Mouse (Mus musculus) kidney, adult 2 months (tissue): ENCODE results near the gene Slc28a2. TPM values are rescaled to one million over a fixed set of nuclear protein-coding genes. Genes with fewer than 3 reads are reported as not detected.
"Not testable (repeated sequence)": the region's sequence is repeated elsewhere in the genome, so short reads cannot be mapped to it uniquely, and the experiment has no call there.

ENCODE experiments used
- DNase-seq: peaks from one replicate; pipeline ENCODE4 v3.0.0; 2021
- H3K27ac ChIP-seq: fragments of 200-500 bp; 2 replicates; pipeline ENCODE4 v1.5.1; 2012; ENCODE audit warnings: low read depth, low read length, control low read depth, inconsistent platforms; ENCODE audit not compliant: insufficient read depth
- H3K27me3 ChIP-seq: fragments of 200-500 bp; replicated peaks from 2 replicates; pipeline ENCODE4 v1.6.1; 2012; ENCODE audit warnings: mild to moderate bottlenecking, moderate library complexity, low read length, inconsistent platforms; ENCODE audit not compliant: control insufficient read depth, insufficient read depth
- H3K36me3 ChIP-seq: fragments of 200-500 bp; 2 replicates; pipeline ENCODE4 v1.6.1; 2012; ENCODE audit warnings: mild to moderate bottlenecking, moderate library complexity, low read length, inconsistent platforms; ENCODE audit not compliant: control insufficient read depth, insufficient read depth
- H3K4me1 ChIP-seq: fragments of 200-500 bp; 2 replicates; pipeline ENCODE4 v1.6.1; 2011; ENCODE audit warnings: low read length; ENCODE audit not compliant: control insufficient read depth, insufficient read depth
- H3K4me3 ChIP-seq: fragments of 200-500 bp; 2 replicates; pipeline ENCODE4 v1.5.1; 2011; ENCODE audit warnings: mild to moderate bottlenecking, low read depth, low read length, control low read depth; ENCODE audit not compliant: insufficient read depth
- CTCF ChIP-seq: fragments of 200-500 bp; conservative IDR thresholded peaks from 2 replicates; pipeline ENCODE4 v1.5.1; 2011; ENCODE audit warnings: low read depth, mild to moderate bottlenecking, control low read depth, low read length, moderate library complexity, mixed read lengths; ENCODE audit not compliant: insufficient read depth, insufficient read length
- POLR2A ChIP-seq: fragments of 200-500 bp; IDR thresholded peaks from one replicate; pipeline ENCODE4 v1.6.1; 2011; ENCODE audit warnings: low read depth, low read length, control low read depth
- WGBS: fragments of 180-500 bp; shearing (Covaris S2); methylation state at CpG from one replicate; pipeline ENCODE4 v1.1.7; 2018; 5-methylcytosine and 5-hydroxymethylcytosine counted together
- polyA plus RNA-seq: library from polyadenylated mRNA; depleted of rRNA; stranded (reverse); fragments of >200 nt; gene quantifications from 2 replicates; pipeline ENCODE4 v1.2.3, GENCODE M21; 2012

Slc28a2 gene
- polyA plus RNA-seq, 1 experiment = 2.0 TPM

DNA sequence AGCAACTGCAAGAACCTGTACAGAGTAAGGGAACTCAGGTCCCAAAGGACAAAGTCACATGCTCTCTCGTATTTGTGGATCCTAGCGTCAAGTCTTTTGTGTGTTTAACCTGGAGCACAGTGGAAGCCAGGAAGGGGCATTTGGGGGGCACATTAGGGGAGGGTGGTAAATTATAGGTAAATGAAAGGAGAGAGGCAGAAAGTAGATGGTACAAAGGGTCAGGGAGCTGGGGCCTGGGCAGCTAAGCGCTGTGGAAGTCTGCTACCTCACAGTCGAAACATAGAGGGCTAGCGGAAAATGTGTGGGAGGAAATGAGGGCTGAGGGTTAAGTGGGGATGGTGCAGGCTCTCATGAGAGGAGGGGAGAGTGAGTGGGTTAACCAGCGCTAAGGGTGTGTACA is 44.2 kb upstream of the Slc28a2 start:
- no peak for TF ChIP-seq CTCF
- TF ChIP-seq POLR2A = no peak
- Histone ChIP-seq H3K4me1 (peaks cover 3% of the 10 kb centered on the region), H3K27me3 (no peaks in the 10 kb centered on the region), H3K36me3 (no peaks in the 10 kb centered on the region), H3K4me3 (no peak overlapping the region), H3K27ac (no peak overlapping the region)
- WGBS = 75% methylated on average over 6 of the region's 6 CpGs
- DNase-seq = no peak

DNA sequence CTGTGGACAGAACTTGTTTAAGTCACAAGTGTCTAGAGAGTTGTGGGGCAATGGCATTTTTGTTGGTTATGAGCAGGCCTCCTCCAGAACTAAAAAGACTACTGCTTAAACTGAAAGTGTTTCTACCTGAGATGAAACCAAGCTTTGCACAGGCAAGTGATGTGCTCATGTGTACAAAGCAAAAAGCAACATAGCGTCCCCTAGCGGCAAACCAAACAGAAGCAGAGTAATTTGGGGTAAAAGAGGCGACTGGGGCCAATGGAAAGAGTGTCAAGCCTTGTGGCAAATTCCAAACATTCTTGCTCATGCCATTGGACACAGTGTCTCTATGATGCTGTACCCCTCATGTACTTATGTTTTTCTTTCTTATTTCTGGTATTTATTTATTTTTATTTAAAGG is 41.2 kb upstream of the Slc28a2 start:
- H3K27ac ChIP-seq = no peak overlapping the region
- TF ChIP-seq POLR2A = no peak
- no peak for TF ChIP-seq CTCF
- no peaks in the 10 kb centered on the region for H3K27me3 ChIP-seq
- H3K36me3 ChIP-seq = no peaks in the 10 kb centered on the region
- H3K4me1 ChIP-seq = peaks cover 3% of the 10 kb centered on the region; the same call in 1 of the 2 replicates
- 54% methylated on average over 3 of the region's 3 CpGs for WGBS
- H3K4me3 ChIP-seq = no peak overlapping the region
- no peak for DNase-seq

DNA sequence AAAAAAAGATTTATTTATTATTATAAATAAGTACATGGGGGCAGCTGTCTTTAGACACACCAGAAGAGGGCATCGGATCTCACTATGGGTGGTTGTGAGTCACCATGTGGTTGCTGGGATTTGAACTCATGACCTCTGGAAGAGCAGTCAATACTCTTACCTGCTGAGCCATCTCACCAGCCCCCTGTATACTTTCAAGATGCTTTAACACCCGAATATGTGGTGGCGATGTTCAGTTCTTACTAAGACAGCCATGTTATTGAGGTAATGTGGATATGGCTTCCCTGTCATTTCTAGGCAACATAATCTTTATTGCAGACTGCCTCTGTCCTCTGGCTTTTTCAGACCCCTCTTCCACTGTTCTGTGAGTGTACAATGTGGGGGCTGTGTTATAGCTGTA is 39.1 kb upstream of the Slc28a2 start:
- not testable (repeated sequence) for H3K4me1 ChIP-seq, H3K27ac ChIP-seq, H3K36me3 ChIP-seq, H3K4me3 ChIP-seq, H3K27me3 ChIP-seq, DNase-seq
- 93% methylated on average over 3 of the region's 3 CpGs for WGBS

DNA sequence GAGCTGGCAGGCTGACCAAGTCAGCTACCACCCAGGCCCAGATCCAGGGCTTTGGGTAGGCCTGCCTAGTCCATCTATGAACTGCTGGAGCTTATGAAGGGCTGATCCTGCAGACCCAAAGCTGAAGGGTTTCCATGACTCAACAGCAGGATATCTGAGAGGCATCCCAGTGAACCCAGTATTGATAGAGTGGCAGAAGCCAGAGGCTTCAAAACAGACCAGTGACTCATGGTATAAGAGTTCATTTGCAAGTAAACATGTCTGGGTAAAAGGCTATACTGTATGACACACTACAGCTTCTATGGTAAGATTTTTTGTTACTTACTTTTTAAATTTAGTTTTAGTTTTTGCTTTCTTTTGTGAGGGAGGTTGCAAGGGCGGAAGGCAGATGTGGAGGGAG is 30.1 kb upstream of the Slc28a2 start:
- DNase-seq = no peak
- H3K4me1 ChIP-seq = no peaks in the 10 kb centered on the region
- 91% methylated on average over 1 of the region's 1 CpGs for WGBS
- no peak overlapping the region for H3K27ac ChIP-seq
- no peaks in the 10 kb centered on the region for H3K27me3 ChIP-seq
- no peaks in the 10 kb centered on the region for H3K36me3 ChIP-seq
- H3K4me3 ChIP-seq = no peak overlapping the region
- TF ChIP-seq POLR2A (no peak), CTCF (no peak)

DNA sequence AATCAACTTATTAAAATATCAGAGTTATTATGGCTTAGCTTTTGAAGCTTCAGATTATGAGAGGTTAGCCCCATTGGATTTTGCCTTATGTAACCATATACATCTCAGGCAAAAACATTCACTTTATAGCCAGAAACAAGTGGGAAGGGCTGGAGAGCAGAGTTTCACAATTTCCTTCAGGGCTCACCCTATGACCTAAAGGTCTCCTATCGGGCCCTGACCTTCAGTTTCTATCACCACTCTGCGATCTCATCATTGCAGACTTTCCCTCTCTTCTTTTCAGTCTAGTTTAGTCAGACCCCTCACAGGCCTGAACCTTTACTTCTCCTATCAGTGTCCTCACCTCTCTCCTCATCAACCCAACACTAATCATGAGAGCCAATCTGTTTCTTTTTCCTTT is 18.7 kb upstream of the Slc28a2 start:
- Histone ChIP-seq H3K27me3 (no peaks in the 10 kb centered on the region), H3K36me3 (no peaks in the 10 kb centered on the region), H3K4me1 (no peaks in the 10 kb centered on the region), H3K4me3 (no peak overlapping the region), H3K27ac (no peak overlapping the region)
- no peak for TF ChIP-seq CTCF
- TF ChIP-seq POLR2A = no peak
- 88% methylated on average over 2 of the region's 2 CpGs for WGBS
- no peak for DNase-seq

DNA sequence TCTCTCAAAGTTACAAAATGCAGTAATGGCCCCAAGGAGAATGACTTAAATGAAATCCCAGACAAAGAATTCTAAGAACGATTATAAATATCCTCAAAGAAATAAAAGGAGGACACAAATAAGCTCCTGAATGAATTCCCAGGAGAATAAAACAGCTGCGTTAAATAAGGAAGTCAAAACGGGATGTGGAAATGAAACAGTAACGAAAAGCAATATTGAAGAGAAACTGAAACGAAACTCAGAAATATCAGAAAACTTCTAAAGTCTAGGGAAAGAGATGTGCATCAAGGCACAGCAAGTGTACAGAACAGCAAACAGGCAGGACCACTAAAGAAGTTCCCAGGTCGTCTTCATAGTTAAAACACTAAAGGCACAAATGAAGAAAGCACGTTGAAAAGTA is 17.3 kb upstream of the Slc28a2 start:
- TF ChIP-seq POLR2A = no peak
- TF ChIP-seq CTCF = no peak
- WGBS = 61% methylated on average over 7 of the region's 7 CpGs
- H3K4me3 ChIP-seq = no peak overlapping the region

DNA sequence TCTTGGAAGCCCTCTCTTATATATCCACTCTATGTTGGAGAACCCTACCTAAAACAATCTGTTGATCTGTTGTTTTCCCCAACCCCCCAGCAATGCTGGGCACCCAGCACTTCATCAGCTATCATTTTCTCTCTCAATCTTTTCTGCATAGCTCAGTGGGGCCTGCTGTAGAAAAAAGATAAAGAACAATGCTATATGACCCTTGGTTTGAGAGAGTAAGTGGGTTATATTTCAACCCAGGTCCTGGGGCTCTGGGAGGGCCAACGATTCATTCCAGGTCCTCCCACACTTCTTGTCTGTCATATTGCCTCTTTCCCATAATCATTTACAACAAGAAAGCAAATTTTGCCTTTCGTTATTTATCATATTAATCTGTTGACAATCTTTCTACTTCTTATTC is 368 bp downstream of the Slc28a2 start:
- WGBS = 54% methylated on average over 2 of the region's 2 CpGs
- not testable (repeated sequence) for H3K27me3 ChIP-seq, H3K4me3 ChIP-seq, H3K4me1 ChIP-seq, DNase-seq, H3K27ac ChIP-seq, H3K36me3 ChIP-seq

More for the DNA sequence above, 17.3 kb upstream of the Slc28a2 start:
- H3K4me1 ChIP-seq = no peaks in the 10 kb centered on the region
- no peaks in the 10 kb centered on the region for H3K27me3 ChIP-seq
- H3K36me3 ChIP-seq = no peaks in the 10 kb centered on the region
- H3K27ac ChIP-seq = no peak overlapping the region
- no peak for DNase-seq

DNA sequence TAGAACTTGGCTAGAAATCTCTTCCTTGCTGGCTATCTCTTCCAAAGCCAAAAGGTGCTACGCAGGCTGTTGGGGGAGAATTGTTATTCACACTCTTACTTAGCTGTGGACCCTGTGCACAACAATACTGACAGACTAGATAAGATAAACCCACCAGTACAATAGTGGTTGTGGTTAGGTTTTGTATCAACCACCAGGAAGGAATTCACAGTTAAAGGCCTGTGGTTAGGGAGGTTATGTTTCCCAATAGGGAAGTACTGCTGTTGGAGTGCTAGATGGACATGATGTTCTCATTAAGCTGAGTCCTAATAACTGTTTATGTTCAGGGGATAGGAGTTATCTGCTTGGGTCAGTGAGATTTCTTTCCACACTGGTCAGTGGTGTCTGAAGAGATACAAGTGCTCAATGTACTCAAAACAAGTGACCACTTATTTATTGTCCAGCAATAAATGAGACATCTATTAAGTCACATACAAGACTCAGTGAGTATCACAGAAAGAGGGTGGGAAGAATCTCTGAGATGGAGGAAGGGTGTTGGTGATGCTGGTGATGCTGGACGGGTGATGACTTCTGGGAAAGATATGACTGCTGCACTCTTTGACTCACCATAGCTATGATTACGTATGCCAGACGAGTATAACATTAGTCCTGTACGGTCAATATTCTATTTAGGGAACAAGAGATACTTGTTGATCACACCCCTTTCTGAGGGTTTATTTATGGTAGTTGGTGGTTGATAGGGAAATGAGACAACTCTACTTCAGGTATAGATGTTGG is 12.6 kb downstream of the Slc28a2 start:
- H3K27me3 ChIP-seq, H3K27ac ChIP-seq, H3K4me1 ChIP-seq, DNase-seq, H3K36me3 ChIP-seq, H3K4me3 ChIP-seq: not testable (repeated sequence)
- 75% methylated on average over 5 of the region's 5 CpGs for WGBS

DNA sequence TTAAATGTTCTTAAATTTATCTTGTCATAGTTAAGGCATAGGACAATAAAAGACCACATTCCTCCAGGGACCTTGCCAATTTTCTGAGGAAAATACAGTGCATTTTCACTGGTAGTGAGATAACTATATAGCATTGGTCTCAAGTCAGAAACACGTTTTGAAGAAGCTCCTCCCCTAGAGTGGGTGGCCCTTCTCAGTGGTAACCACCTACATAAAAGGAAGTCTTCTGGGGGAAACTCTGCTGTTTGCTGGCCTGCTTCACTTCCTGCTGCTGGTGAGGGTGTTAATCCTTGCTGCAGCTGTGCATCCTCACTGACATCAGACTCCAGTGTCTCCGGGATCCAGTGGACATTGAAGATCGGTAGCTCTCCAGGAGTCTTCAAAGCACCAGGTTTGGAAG is 14.2 kb downstream of the Slc28a2 start:
- H3K27me3 ChIP-seq, H3K4me1 ChIP-seq, H3K36me3 ChIP-seq, H3K4me3 ChIP-seq, DNase-seq, H3K27ac ChIP-seq: not testable (repeated sequence)
- WGBS = 36% methylated on average over 3 of the region's 3 CpGs
